Mouse (Mus musculus) CH12.LX (cell line): ENCODE measurements around the gene Cln5. TPM values are rescaled to one million over a fixed set of nuclear protein-coding genes. Genes with fewer than 3 reads are reported as not detected.

Source experiments
- DNase-seq: peaks from one replicate; pipeline ENCODE4 v3.0.0-alpha.2; 2013; ENCODE audit errors: extremely low read depth
- H3K27ac ChIP-seq: 2 replicates; pipeline ENCODE4 v1.5.1; 2012; ENCODE audit warnings: low read depth, mild to moderate bottlenecking, control low read depth, moderate library complexity; ENCODE audit not compliant: insufficient read depth
- H3K27me3 ChIP-seq: replicated peaks from 2 replicates; pipeline ENCODE3; 2012; ENCODE audit warnings: inconsistent platforms
- H3K36me3 ChIP-seq, 2 experiments: replicated peaks in 1 of 2; 2 replicates each; pipeline versions ENCODE3 to v1.6.1; 2012; ENCODE audit warnings: inconsistent platforms in 1 of 2, low read length in 1 of 2, mild to moderate bottlenecking in 1 of 2, mixed read lengths in 1 of 2, moderate library complexity in 1 of 2; ENCODE audit not compliant: control insufficient read depth in 1 of 2, insufficient read depth in 1 of 2
- H3K4me1 ChIP-seq, 2 experiments: 2 replicates each; pipeline ENCODE4 v1.6.1; 2012; ENCODE audit warnings: inconsistent platforms in 1 of 2, moderate library complexity in 1 of 2; ENCODE audit not compliant: insufficient read depth in 2 of 2, control insufficient read depth in 1 of 2
- H3K4me2 ChIP-seq: 2 replicates; pipeline ENCODE4 v1.6.1; 2012; ENCODE audit warnings: low read depth, mild to moderate bottlenecking, control low read depth; ENCODE audit not compliant: poor library complexity, insufficient read depth, severe bottlenecking
- H3K4me3 ChIP-seq, 3 experiments: fragments of 150-350 bp in 1 of 3; sonication (generic) in 1 of 3; replicated peaks in 1 of 3; 2 replicates each; pipeline versions ENCODE3 to v1.5.1; 2011 to 2012; ENCODE audit warnings: low read depth in 2 of 3, low read length in 2 of 3, mild to moderate bottlenecking in 2 of 3, moderate library complexity in 2 of 3, control low read depth in 1 of 3, improper control_type of control experiment in 1 of 3, inconsistent platforms in 1 of 3, mixed read lengths in 1 of 3; ENCODE audit not compliant: poor library complexity in 1 of 3
- H3K79me2 ChIP-seq: replicated peaks from 2 replicates; pipeline ENCODE4 v1.6.1; 2012; ENCODE audit warnings: mild to moderate bottlenecking, moderate library complexity; ENCODE audit not compliant: control insufficient read depth, poor library complexity, insufficient read depth, severe bottlenecking; ENCODE audit errors: extremely low read depth
- H3K9ac ChIP-seq: 2 replicates; pipeline ENCODE4 v1.6.1; 2012; ENCODE audit warnings: low read depth, mild to moderate bottlenecking, control low read depth, moderate library complexity; ENCODE audit not compliant: insufficient read depth
- H3K9me3 ChIP-seq: replicated peaks from 2 replicates; pipeline ENCODE3; 2012; ENCODE audit warnings: low read length, inconsistent platforms, mixed read lengths
- BHLHE40 ChIP-seq: IDR thresholded peaks from 2 replicates; pipeline ENCODE4 v1.6.1; 2011; ENCODE audit warnings: mild to moderate bottlenecking, low read depth, low read length, improper control_type of control experiment
- CHD1 ChIP-seq: IDR thresholded peaks from 2 replicates; pipeline ENCODE4 v1.6.1; 2012; ENCODE audit warnings: low read depth, low read length, improper control_type of control experiment, inconsistent platforms
- CHD2 ChIP-seq: IDR thresholded peaks from 2 replicates; pipeline ENCODE4 v1.6.1; 2011; ENCODE audit warnings: low read length, improper control_type of control experiment
- CTCF ChIP-seq, 2 experiments: IDR thresholded peaks in 1 of 2; conservative IDR thresholded peaks in 1 of 2; 2 replicates each; pipeline ENCODE4 v1.5.1; 2011 to 2012; ENCODE audit warnings: low read depth in 2 of 2, low read length in 2 of 2, improper control_type of control experiment in 1 of 2, inconsistent platforms in 1 of 2, mild to moderate bottlenecking in 1 of 2, moderate library complexity in 1 of 2
- EP300 ChIP-seq: IDR thresholded peaks from 2 replicates; pipeline ENCODE4 v1.6.1; 2011; ENCODE audit warnings: low read length, improper control_type of control experiment
- ETS1 ChIP-seq: conservative IDR thresholded peaks from 2 replicates; pipeline ENCODE4 v1.6.1; 2012; ENCODE audit warnings: low read depth, mild to moderate bottlenecking, inconsistent platforms, low read length, improper control_type of control experiment, moderate library complexity
- GABPA ChIP-seq: IDR thresholded peaks from 2 replicates; pipeline ENCODE4 v1.6.1; 2012; ENCODE audit warnings: low read depth, low read length, improper control_type of control experiment, inconsistent platforms; ENCODE audit not compliant: insufficient replicate concordance
- IRF4 ChIP-seq: IDR thresholded peaks from 2 replicates; pipeline ENCODE4 v1.6.1; 2014; ENCODE audit warnings: low read depth, mild to moderate bottlenecking, inconsistent platforms, low read length, improper control_type of control experiment
- JUND ChIP-seq: conservative IDR thresholded peaks from 2 replicates; pipeline ENCODE4 v1.6.1; 2011; ENCODE audit warnings: low read depth, low read length, improper control_type of control experiment
- MAFK ChIP-seq: IDR thresholded peaks from 2 replicates; pipeline ENCODE4 v1.6.1; 2011; ENCODE audit warnings: low read length, improper control_type of control experiment; ENCODE audit not compliant: insufficient replicate concordance
- MAX ChIP-seq: IDR thresholded peaks from 2 replicates; pipeline ENCODE4 v1.6.1; 2011; ENCODE audit warnings: low read length, improper control_type of control experiment
- MXI1 ChIP-seq: IDR thresholded peaks from 2 replicates; pipeline ENCODE4 v1.6.1; 2011; ENCODE audit warnings: mild to moderate bottlenecking, low read depth, low read length, improper control_type of control experiment
- MYC ChIP-seq: IDR thresholded peaks from 2 replicates; pipeline ENCODE4 v1.6.1; 2011; ENCODE audit warnings: low read depth, mild to moderate bottlenecking, improper control_type of control experiment, low read length
- NELFE ChIP-seq: IDR thresholded peaks from 2 replicates; pipeline ENCODE4 v1.6.1; 2011; ENCODE audit warnings: low read depth, low read length, improper control_type of control experiment
- NRF1 ChIP-seq: IDR thresholded peaks from 2 replicates; pipeline ENCODE4 v1.6.1; 2014; ENCODE audit warnings: low read depth, mild to moderate bottlenecking, inconsistent platforms, low read length, improper control_type of control experiment, moderate library complexity
- PAX5 ChIP-seq: IDR thresholded peaks from 2 replicates; pipeline ENCODE4 v1.6.1; 2012; ENCODE audit warnings: low read length, inconsistent platforms, mixed read lengths
- POLR2AphosphoS2 ChIP-seq: IDR thresholded peaks from 2 replicates; pipeline ENCODE4 v1.6.1; 2011; ENCODE audit warnings: low read depth, low read length, improper control_type of control experiment
- RAD21 ChIP-seq: IDR thresholded peaks from 2 replicates; pipeline ENCODE4 v1.6.1; 2011; ENCODE audit warnings: low read depth, mild to moderate bottlenecking, low read length, improper control_type of control experiment, moderate library complexity
- SIN3A ChIP-seq: IDR thresholded peaks from 2 replicates; pipeline ENCODE4 v1.6.1; 2012; ENCODE audit warnings: low read length, improper control_type of control experiment, inconsistent platforms
- TBP ChIP-seq: conservative IDR thresholded peaks from 2 replicates; pipeline ENCODE4 v1.6.1; 2011; ENCODE audit warnings: low read depth, low read length, improper control_type of control experiment
- TCF12 ChIP-seq: IDR thresholded peaks from 2 replicates; pipeline ENCODE4 v1.6.1; 2014; ENCODE audit warnings: low read depth, mild to moderate bottlenecking, inconsistent platforms, low read length, improper control_type of control experiment
- UBTF ChIP-seq: IDR thresholded peaks from 2 replicates; pipeline ENCODE4 v1.6.1; 2012; ENCODE audit warnings: low read depth, mild to moderate bottlenecking, inconsistent platforms, low read length, improper control_type of control experiment, moderate library complexity
- USF1 ChIP-seq: IDR thresholded peaks from 2 replicates; pipeline ENCODE4 v1.6.1; 2014; ENCODE audit warnings: low read depth, mild to moderate bottlenecking, inconsistent platforms, low read length, improper control_type of control experiment
- USF2 ChIP-seq: conservative IDR thresholded peaks from 2 replicates; pipeline ENCODE4 v1.6.1; 2011; ENCODE audit warnings: low read depth, low read length, improper control_type of control experiment
- ZC3H11A ChIP-seq: IDR thresholded peaks from 2 replicates; pipeline ENCODE4 v1.6.1; 2012; ENCODE audit warnings: low read depth, mild to moderate bottlenecking, inconsistent platforms, low read length, improper control_type of control experiment
- ZKSCAN1 ChIP-seq: IDR thresholded peaks from 2 replicates; pipeline ENCODE4 v1.6.1; 2012; ENCODE audit warnings: low read depth, inconsistent platforms, low read length, improper control_type of control experiment, borderline replicate concordance
- ZMIZ1 ChIP-seq: IDR thresholded peaks from 2 replicates; pipeline ENCODE4 v1.6.1; 2012; ENCODE audit warnings: low read depth, mild to moderate bottlenecking, inconsistent platforms, low read length, improper control_type of control experiment
- ZNF384 ChIP-seq: IDR thresholded peaks from 2 replicates; pipeline ENCODE4 v1.6.1; 2012; ENCODE audit warnings: low read depth, low read length, improper control_type of control experiment, inconsistent platforms
- dilution Hi-C: fragments of 300-500 bp; cut with MboI; formaldehyde crosslinking; loops from 2 replicates; pipeline ENCODE4 v1.14.3; 2020; ENCODE audit warnings: low sequenced_read_pairs; ENCODE audit not compliant: extremely low pct_unique_long_range_greater_than_20kb, extremely low pct_ligation_motif_present
- in situ Hi-C: fragments of 300-500 bp; cut with MboI; formaldehyde crosslinking; loops from 3 replicates; pipeline ENCODE4 v1.14.3; 2019; ENCODE audit warnings: low sequenced_read_pairs, low pct_ligation_motif_present, low pct_unique_long_range_greater_than_20kb, mixed read lengths
- polyA plus RNA-seq: library from polyadenylated mRNA; unstranded; fragments of >175 nt; gene quantifications from 2 replicates; pipeline ENCODE4 v1.2.1, GENCODE M21; 2012; ENCODE audit warnings: low read depth; ENCODE audit not compliant: insufficient read length
- total RNA-seq, 2 experiments: library from RNA; depleted of rRNA; stranded (reverse); fragments of 300-350 nt in 1 of 2; fragments of >200 nt in 1 of 2; gene quantifications; 2 replicates each; pipeline ENCODE4 v1.2.3; 2012 to 2014

The Cln5 gene
- total and polyA plus RNA-seq, 3 experiments: 29.2 to 62.0 (median 34.7) TPM

GRCm38 (mm10) chr14:103054731-103055130 is 15.3 kb upstream of the Cln5 start:
- in situ Hi-C loops: loop anchor here (5.0 to 25.0 kb wide), 2 partner anchors 42 to 633 kb away; no protein-coding TSS in a partner anchor
- Histone ChIP-seq H3K36me3 (no peaks in the 10 kb centered on the region), H3K9ac (no peak overlapping the region), H3K79me2 (no peaks in the 10 kb centered on the region), H3K9me3 (no peaks in the 10 kb centered on the region), H3K4me1 (peaks cover 2 to 9% of the 10 kb centered on the region in 2 experiments; a peak in 2 of 4 replicates), H3K27ac (no peak overlapping the region), H3K27me3 (no peaks in the 10 kb centered on the region), H3K4me3 (no peak overlapping the region), H3K4me2 (no peak overlapping the region)
- DNase-seq: no peak
- TF ChIP-seq ZMIZ1 (no peak), CHD2 (no peak), MYC (no peak), PAX5 (no peak), UBTF (no peak), GABPA (no peak), JUND (no peak), NELFE (no peak), EP300 (no peak), SIN3A (no peak), USF2 (no peak), ZNF384 (no peak), MAFK (no peak), ZKSCAN1 (no peak), TBP (no peak), POLR2AphosphoS2 (no peak)
- dilution Hi-C loops: no loop called here

DNA sequence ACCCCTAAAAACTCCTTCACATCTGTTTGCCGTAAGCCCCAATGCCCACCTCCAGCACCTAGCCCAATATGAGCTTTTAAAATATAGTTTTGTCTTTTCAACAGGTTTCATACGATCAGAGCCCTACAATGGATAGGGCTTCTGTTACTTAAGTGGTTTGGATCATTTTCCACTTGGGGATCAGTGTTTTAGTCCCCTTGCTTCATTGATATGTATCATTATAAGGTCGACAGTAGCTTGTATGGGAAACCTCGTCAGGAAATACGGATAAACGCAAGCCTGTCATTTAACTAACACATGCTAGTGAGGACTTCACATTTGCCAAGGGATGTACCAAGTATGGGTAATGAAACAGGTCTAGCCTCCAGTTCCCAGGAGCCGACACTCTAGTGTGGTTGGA is 13.4 kb upstream of the Cln5 start:
- H3K36me3 ChIP-seq: no peaks in the 10 kb centered on the region
- H3K27me3 ChIP-seq: no peaks in the 10 kb centered on the region
- H3K4me3 ChIP-seq: no peak overlapping the region
- TF ChIP-seq NRF1 (no peak), ZKSCAN1 (no peak), ZC3H11A (no peak), SIN3A (no peak), POLR2AphosphoS2 (no peak), BHLHE40 (no peak), CHD1 (no peak), MYC (no peak), TCF12 (no peak), RAD21 (no peak), NELFE (no peak), EP300 (no peak), MAX (no peak), GABPA (no peak), ZNF384 (no peak), IRF4 (no peak), MXI1 (no peak), USF1 (no peak), ETS1 (no peak), CTCF (conservative IDR thresholded peaks at IDR 0.05 in 1 of 2, IDR thresholded peaks at IDR 0.05 in 1 of 2; ENCODE audit: low read depth in 2 of 2, low read length in 2 of 2) (no peak)
- H3K79me2 ChIP-seq: no peaks in the 10 kb centered on the region
- no peak overlapping the region for H3K9ac ChIP-seq
- peaks cover 6% of the 10 kb centered on the region for H3K9me3 ChIP-seq
- peaks cover 0 to 5% of the 10 kb centered on the region in 2 experiments; a peak in 2 of 4 replicates for H3K4me1 ChIP-seq
- dilution Hi-C loops: no loop called here
- no peak for DNase-seq
- no peak overlapping the region for H3K27ac ChIP-seq
- in situ Hi-C loops: loop anchor here (25.0 kb wide), 1 partner anchor 631 kb away; no protein-coding TSS in a partner anchor
- H3K4me2 ChIP-seq: no peak overlapping the region
